Mouse (Mus musculus): ENCODE data around the gene Rerg. TPM values are rescaled to one million over a fixed set of nuclear protein-coding genes. Genes with fewer than 3 reads are reported as not detected.
"Not testable (repeated sequence)": the region's sequence is repeated elsewhere in the genome, so short reads cannot be mapped to it uniquely, and the experiment has no call there.

The Rerg gene
- polyA plus RNA-seq, 1 experiment from 2014 or later = 5.1 TPM

DNA sequence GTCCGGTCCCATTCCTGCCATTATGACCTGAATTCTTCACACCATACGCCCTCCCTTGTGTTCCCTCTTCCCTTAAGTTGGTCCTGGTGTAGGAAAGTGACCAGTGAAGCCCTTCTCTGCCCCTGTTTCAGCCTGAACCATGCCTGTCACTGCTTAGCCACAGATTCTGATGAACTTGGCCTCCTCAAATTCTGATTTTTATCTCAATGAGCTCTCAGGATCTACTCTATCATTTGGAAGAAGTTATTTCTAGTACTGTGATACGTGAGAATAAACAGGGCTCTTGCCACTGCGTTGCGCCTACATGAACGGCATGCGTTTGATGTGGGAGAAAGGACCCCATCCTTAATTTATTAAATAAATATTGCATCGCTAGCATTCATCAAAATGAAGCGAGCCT is 117.3 kb downstream of the Rerg start:
- Histone ChIP-seq H3K4me1 (replicated peaks) (no peaks in the 10 kb centered on the region), H3K27me3 (no peaks in the 10 kb centered on the region), H3K36me3 (no peaks in the 10 kb centered on the region), H3K9ac (replicated peaks) (no peak overlapping the region), H3K9me3 (peaks cover 12% of the 10 kb centered on the region; the same call in 1 of the 2 replicates), H3K4me2 (no peak overlapping the region), H3K27ac (no peak overlapping the region), H3K4me3 (replicated peaks) (no peak overlapping the region)
- WGBS = 90% methylated on average over 9 of the region's 9 CpGs
- ATAC-seq (ENCODE audit: insufficient number of reproducible peaks, insufficient read depth, low FRiP score, low TSS enrichment, low read depth) = no peak

DNA sequence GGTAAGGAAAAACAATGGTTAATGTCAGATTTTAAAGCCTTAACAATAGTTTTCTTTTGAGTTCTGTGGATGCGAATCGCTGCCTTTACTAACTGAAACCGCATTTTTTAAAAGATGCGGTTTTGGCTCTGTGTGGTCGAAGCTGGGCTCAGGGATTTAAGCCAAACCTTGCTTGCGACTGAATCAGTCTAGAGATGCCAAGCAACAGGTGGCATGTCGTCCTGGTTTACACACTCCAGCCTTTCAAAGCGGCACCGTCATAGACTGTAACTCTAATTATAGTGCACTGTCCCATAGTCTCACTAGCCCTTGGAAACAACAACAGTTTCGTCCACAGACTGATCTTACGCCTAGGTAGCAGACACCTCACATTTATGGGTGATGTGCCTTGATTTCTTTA is 123.3 kb downstream of the Rerg start:
- WGBS = 92% methylated on average over 11 of the region's 11 CpGs
- no peak overlapping the region for H3K27ac ChIP-seq
- ATAC-seq (ENCODE audit: insufficient number of reproducible peaks, insufficient read depth, low FRiP score, low TSS enrichment, low read depth) = no peak
- no peak overlapping the region for H3K4me2 ChIP-seq
- H3K27me3 ChIP-seq = no peaks in the 10 kb centered on the region
- H3K36me3 ChIP-seq = no peaks in the 10 kb centered on the region
- H3K9ac ChIP-seq (replicated peaks) = no peak overlapping the region
- no peaks in the 10 kb centered on the region for H3K4me1 ChIP-seq (replicated peaks)
- peaks cover 13% of the 10 kb centered on the region; the same call in 1 of the 2 replicates for H3K9me3 ChIP-seq
- H3K4me3 ChIP-seq (replicated peaks) = no peak overlapping the region

DNA sequence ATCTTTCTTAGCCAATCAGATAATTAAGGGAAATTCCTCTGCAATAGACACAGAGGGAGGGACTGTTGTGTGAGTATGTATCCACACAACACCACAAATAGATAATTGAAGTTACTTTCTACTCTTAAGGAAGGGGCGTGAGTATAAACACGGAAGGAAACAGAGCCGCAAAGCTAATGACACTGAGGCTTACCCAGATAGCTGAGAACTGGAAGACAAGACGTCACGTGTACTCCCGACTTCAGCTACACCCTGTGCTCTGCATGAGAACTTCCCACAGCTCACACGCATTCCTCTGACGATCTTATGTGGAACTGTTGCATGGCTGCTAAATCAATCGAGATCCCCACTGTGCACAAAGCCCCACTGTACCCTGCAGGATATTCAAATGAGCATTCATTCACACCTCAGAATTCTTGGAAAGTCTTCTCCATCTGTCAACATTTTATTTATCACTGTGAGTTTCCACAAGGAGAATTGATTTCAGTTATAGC is 125.2 kb downstream of the Rerg start:
- no peak; the same call in 1 of the 2 replicates for ATAC-seq (ENCODE audit: insufficient number of reproducible peaks, insufficient read depth, low FRiP score, low TSS enrichment, low read depth)
- H3K27ac ChIP-seq = no peak overlapping the region
- peaks cover 13% of the 10 kb centered on the region; the same call in 1 of the 2 replicates for H3K9me3 ChIP-seq
- H3K9ac ChIP-seq (replicated peaks) = no peak overlapping the region
- no peak overlapping the region for H3K4me3 ChIP-seq (replicated peaks)
- H3K4me1 ChIP-seq (replicated peaks) = no peaks in the 10 kb centered on the region
- no peaks in the 10 kb centered on the region for H3K27me3 ChIP-seq
- no peak overlapping the region for H3K4me2 ChIP-seq
- H3K36me3 ChIP-seq = no peaks in the 10 kb centered on the region
- 76% methylated on average over 9 of the region's 9 CpGs for WGBS

DNA sequence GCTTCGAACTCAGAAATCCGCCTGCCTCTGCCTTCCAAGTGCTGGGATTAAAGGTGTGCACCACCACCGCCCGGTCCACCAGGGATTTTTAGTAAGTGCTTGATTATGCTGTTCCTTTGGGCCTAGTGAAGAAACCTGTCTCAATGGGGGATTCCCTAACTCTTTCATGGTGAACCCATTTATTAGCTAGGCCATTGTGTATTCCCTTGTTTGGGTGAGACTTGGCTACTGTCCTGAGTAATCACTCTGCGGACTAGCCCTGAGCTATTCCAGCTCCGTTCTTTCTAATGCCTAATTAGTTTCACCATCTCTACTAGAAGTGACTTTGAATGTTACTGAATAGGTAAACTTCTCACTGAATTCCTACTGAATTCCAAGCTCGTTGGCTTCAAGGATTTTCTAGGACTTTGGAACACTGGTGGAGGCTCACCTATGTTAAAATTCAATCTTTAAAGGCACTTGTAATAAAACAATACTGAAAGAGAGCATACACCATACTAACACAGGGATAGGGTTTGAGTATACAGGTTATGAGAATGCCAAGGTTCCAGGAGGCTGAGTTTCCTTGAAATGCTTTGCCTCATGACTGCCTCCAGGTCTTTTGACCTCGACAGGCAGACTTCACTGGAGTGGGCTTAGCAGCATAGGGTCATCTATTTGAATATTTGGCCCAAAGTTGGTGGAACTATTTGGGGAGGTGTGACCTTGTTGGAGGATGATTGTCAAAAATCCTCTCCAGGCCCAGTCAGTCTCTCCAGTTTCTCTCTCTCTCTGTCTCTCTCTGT is 134.5 kb downstream of the Rerg start:
- H3K4me1 ChIP-seq (replicated peaks); H3K9me3 ChIP-seq; H3K9ac ChIP-seq (replicated peaks); ATAC-seq (ENCODE audit: insufficient number of reproducible peaks, insufficient read depth, low FRiP score, low TSS enrichment, low read depth); H3K27ac ChIP-seq; H3K4me2 ChIP-seq; H3K36me3 ChIP-seq; H3K4me3 ChIP-seq (replicated peaks); H3K27me3 ChIP-seq: not testable (repeated sequence)
- 88% methylated on average over 8 of the region's 8 CpGs for WGBS

DNA sequence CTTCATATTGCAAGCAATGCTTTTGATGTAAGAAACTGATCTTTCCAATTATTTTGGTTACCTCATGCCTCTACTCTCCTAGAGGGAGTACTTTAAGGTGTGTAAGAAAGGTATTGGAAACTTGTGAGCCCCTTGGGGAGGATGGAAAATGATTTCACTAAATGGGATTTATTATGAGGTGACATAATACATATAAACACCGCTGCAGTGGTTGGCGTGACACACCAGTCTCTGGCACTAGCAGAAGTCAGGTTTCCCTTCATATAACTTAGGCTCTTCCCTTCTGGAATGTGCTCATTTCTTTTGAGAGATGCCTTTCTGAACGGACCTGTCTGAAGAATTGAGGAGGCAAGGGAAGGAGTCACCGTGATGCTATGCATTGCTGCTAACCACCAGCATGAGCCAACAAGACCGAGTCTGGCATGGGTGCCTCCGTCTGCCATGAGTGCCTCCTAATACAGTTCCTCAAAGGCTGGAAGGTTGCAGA is 139.6 kb downstream of the Rerg start:
- no peaks in the 10 kb centered on the region for H3K27me3 ChIP-seq
- 67% methylated on average over 6 of the region's 6 CpGs for WGBS
- H3K27ac ChIP-seq = no peak overlapping the region
- no peaks in the 10 kb centered on the region for H3K4me1 ChIP-seq (replicated peaks)
- no peaks in the 10 kb centered on the region for H3K9me3 ChIP-seq
- no peak overlapping the region for H3K4me2 ChIP-seq
- H3K4me3 ChIP-seq (replicated peaks) = no peak overlapping the region
- no peaks in the 10 kb centered on the region for H3K36me3 ChIP-seq
- no peak for ATAC-seq (ENCODE audit: insufficient number of reproducible peaks, insufficient read depth, low FRiP score, low TSS enrichment, low read depth)
- no peak overlapping the region for H3K9ac ChIP-seq (replicated peaks)

DNA sequence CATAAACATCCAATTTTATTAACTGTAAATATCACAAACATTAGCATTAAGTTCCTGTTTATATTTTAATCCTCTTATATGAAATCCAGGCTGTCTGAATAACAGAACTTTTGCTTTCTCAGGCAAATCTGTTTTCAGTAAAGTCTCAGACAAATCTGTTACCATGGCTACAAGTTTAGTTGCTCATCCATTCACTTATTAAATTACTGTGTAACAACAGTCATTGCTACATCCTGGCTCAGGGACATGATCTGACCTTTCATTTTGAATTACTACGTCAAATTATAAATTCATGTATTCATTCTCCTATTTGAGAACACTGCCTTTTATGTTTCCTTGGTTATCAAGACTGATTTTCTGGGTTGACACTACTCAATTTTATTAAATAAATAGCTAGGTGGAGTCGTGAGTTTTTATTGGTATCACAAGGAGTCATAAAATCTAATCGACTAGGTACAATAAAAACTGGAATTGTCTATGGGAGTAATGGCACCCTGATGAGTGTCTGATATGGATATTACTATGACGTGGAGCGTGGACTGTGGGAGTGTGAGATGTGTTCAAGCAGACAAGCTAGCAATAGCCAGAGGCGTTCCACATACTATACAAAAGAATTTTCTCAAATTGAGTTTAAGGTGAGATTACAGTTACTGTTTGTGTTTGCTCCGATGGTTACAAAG is 140.2 kb downstream of the Rerg start:
- WGBS = 70% methylated on average over 7 of the region's 7 CpGs
- Histone ChIP-seq H3K4me1 (replicated peaks) (no peaks in the 10 kb centered on the region), H3K27me3 (no peaks in the 10 kb centered on the region), H3K4me2 (no peak overlapping the region), H3K36me3 (no peaks in the 10 kb centered on the region), H3K9ac (replicated peaks) (no peak overlapping the region), H3K9me3 (no peaks in the 10 kb centered on the region), H3K4me3 (replicated peaks) (no peak overlapping the region), H3K27ac (no peak overlapping the region)
- ATAC-seq (ENCODE audit: insufficient number of reproducible peaks, insufficient read depth, low FRiP score, low TSS enrichment, low read depth) = no peak

DNA sequence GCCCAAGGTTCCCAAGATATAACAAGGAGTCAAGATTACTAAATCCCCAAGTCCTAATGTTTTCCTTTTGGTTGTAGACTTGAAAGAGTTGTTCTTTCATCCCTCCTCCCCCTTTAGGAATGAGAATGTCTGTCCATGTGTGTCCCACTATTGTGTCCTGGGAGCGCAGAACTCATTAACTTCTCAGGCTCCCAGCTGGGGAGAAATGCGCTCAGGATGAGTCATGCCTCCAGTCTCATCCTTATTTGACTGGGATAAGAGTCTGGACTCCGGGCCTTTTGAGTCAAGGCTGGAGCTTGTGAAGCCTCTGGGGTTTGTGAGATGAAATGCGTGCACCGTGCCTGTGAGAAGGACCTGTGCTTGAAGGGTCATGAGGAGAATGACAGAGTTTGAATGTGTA is 144.8 kb downstream of the Rerg start:
- Histone ChIP-seq H3K27me3 (no peaks in the 10 kb centered on the region), H3K27ac (no peak overlapping the region), H3K9me3 (no peaks in the 10 kb centered on the region), H3K4me2 (no peak overlapping the region), H3K4me3 (replicated peaks) (no peak overlapping the region), H3K9ac (replicated peaks) (no peak overlapping the region), H3K36me3 (no peaks in the 10 kb centered on the region), H3K4me1 (replicated peaks) (no peaks in the 10 kb centered on the region; the same call in 1 of the 2 replicates)
- WGBS = 81% methylated on average over 5 of the region's 5 CpGs
- no peak for ATAC-seq (ENCODE audit: insufficient number of reproducible peaks, insufficient read depth, low FRiP score, low TSS enrichment, low read depth)

DNA sequence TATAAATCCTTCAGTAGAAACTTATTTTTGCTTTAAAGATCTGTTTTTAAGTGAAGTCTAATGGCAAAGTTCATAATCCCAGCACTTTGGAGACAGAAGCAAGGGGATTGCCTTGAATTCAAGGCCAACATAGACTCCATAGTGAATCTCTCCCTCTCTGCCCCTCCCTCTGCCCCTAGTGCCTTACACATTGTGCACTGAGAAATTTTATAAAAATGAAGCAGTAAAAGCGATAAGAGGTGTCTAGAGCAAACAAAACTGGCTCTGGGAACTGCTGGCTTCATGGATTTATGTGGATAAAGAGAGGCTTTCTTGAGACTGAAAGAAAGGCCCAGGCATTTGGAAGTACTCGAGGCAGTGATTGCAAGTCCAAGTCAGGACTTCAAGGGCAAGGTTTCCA is 145.8 kb downstream of the Rerg start:
- Histone ChIP-seq H3K4me1 (replicated peaks) (no peaks in the 10 kb centered on the region; the same call in 1 of the 2 replicates), H3K4me3 (replicated peaks) (no peak overlapping the region), H3K27ac (no peak overlapping the region), H3K36me3 (no peaks in the 10 kb centered on the region), H3K4me2 (no peak overlapping the region), H3K9ac (replicated peaks) (no peak overlapping the region), H3K27me3 (no peaks in the 10 kb centered on the region), H3K9me3 (no peaks in the 10 kb centered on the region)
- no peak for ATAC-seq (ENCODE audit: insufficient number of reproducible peaks, insufficient read depth, low FRiP score, low TSS enrichment, low read depth)
- 85% methylated on average over 2 of the region's 2 CpGs for WGBS

DNA sequence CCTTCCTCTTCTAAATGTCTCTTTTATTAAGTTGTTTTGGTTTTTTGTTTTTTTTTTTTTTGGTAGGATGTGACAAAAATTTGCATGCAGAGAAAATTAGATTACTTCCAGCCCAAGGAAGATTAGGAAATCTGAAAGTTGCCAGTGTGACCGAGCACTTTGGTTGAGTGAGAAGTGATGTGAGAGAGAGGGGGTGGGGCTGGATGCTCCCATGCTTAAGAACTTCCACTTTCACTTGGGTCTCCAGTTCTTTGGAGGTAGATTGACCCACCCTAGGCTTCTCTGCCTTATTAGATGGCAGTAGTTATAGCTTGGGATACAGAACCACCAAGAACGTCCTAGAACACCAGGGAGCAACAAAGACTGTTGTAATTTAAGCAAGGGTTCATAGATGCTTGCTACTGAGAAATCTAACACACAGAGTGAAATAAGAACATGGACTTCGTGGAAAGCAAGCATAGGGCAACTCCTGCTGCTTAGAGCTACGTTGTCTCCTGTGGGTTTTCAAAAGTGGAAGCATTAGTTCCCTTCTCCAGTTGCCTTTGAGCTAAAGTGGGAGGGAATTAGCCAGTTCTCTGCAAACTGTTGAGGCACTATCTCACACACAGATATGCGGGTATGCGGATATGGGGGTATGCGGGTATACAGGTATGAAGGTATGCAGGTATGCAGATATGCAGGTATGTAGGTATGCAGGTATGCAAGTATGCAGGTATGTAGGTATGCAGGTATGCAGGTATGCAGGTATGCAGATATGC is 152.9 kb downstream of the Rerg start:
- WGBS = 87% methylated on average over 7 of the region's 7 CpGs
- Histone ChIP-seq H3K4me3 (replicated peaks) (no peak overlapping the region), H3K27me3 (no peaks in the 10 kb centered on the region), H3K4me1 (replicated peaks) (no peaks in the 10 kb centered on the region; the same call in 1 of the 2 replicates), H3K36me3 (no peaks in the 10 kb centered on the region), H3K9ac (replicated peaks) (no peak overlapping the region), H3K9me3 (0 out of 2 replicates have a peak, but pooled peaks cover 2% of the 10 kb centered on the region), H3K27ac (no peak overlapping the region), H3K4me2 (no peak overlapping the region)
- no peak for ATAC-seq (ENCODE audit: insufficient number of reproducible peaks, insufficient read depth, low FRiP score, low TSS enrichment, low read depth)

DNA sequence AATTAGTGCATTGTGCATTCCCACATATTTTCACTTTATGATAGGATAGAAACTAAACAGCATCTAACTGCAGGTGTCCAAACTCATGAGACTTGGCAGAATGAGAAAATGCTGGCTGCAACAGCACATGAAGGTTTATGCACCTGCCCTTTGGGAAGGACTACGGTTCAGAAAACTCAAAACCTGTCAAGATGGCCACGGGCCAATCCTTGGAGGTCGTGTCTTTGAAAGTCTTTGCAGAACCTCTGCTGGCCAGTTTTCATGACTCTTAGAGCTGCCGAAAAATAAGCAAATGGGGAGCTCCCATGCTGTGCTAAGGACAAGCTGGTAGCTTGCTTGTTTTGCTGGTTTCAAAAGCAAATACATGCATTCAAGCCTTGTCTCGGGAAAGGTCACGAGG is 156.0 kb downstream of the Rerg start:
- Histone ChIP-seq H3K4me1 (replicated peaks) (no peaks in the 10 kb centered on the region), H3K36me3 (no peaks in the 10 kb centered on the region), H3K9me3 (0 out of 2 replicates have a peak, but pooled peaks cover 3% of the 10 kb centered on the region), H3K27ac (no peak overlapping the region), H3K27me3 (no peaks in the 10 kb centered on the region), H3K9ac (replicated peaks) (no peak overlapping the region), H3K4me2 (no peak overlapping the region), H3K4me3 (replicated peaks) (no peak overlapping the region)
- 84% methylated on average over 6 of the region's 6 CpGs for WGBS
- ATAC-seq (ENCODE audit: insufficient number of reproducible peaks, insufficient read depth, low FRiP score, low TSS enrichment, low read depth) = no peak

DNA sequence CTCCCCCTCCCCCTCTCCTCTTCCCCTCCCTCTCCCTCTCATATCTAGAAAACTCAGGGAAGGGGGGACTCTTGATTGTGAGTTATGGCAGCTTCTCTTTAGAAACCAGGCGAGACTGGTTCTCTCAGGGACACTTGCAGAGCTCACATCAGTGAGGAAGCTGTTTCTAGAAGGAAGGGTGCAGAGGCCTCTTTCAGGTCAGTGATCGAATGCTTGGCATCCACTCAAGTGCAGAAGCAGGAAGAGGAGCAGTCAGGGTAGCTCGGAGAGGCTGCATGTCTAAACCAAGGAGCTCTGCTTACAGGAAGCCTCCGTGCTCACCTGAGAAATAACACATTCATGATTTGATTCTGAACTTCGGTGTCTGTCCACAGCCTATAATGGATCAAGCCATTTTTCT is 159.1 kb downstream of the Rerg start:
- Histone ChIP-seq H3K36me3 (no peaks in the 10 kb centered on the region), H3K9ac (replicated peaks) (no peak overlapping the region), H3K27me3 (no peaks in the 10 kb centered on the region), H3K4me2 (no peak overlapping the region), H3K9me3 (0 out of 2 replicates have a peak, but pooled peaks cover 3% of the 10 kb centered on the region), H3K27ac (no peak overlapping the region), H3K4me1 (replicated peaks) (no peaks in the 10 kb centered on the region), H3K4me3 (replicated peaks) (no peak overlapping the region)
- ATAC-seq (ENCODE audit: insufficient number of reproducible peaks, insufficient read depth, low FRiP score, low TSS enrichment, low read depth) = no peak
- WGBS = 85% methylated on average over 5 of the region's 5 CpGs
